Mouse (Mus musculus): ENCODE measurements around the gene Tlx2. TPM values are rescaled to one million over a fixed set of nuclear protein-coding genes. Genes with fewer than 3 reads are reported as not detected.
A peak's percentile ranks its signal among the peaks of the same experiment; 100 is the strongest.

Gene Tlx2
- total RNA-seq (2021) = under 1 TPM in 1 of 2 experiments, not detected in 1; 0.20 TPM

DNA sequence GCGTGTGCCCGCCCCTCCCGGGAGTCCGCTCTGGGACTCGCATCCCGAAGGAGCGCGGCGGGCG lies at the start of gene Tlx2:
TSS of gene Tlx2 (minus strand) at position 47 of the 64 bp plus-strand sequence.
- DNase-seq = no peak

DNA sequence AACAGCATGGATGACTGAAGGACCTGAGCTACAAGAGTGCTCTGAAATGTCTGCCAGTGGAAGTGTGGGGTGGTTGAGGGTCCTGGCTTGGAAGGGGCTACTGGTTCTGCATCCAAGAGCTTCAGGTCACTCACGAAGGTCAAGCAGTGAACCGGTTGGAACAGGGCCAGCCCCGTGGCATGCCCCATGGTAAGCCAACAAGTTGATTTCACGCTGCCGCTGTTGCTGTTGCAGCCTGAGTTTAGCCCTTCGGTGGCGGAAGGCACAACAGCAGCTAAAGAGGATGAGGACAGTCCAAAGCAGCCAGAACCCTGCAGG lies 49.6 kb upstream of the Tlx2 start:
- peak; percentile 33 for DNase-seq

DNA sequence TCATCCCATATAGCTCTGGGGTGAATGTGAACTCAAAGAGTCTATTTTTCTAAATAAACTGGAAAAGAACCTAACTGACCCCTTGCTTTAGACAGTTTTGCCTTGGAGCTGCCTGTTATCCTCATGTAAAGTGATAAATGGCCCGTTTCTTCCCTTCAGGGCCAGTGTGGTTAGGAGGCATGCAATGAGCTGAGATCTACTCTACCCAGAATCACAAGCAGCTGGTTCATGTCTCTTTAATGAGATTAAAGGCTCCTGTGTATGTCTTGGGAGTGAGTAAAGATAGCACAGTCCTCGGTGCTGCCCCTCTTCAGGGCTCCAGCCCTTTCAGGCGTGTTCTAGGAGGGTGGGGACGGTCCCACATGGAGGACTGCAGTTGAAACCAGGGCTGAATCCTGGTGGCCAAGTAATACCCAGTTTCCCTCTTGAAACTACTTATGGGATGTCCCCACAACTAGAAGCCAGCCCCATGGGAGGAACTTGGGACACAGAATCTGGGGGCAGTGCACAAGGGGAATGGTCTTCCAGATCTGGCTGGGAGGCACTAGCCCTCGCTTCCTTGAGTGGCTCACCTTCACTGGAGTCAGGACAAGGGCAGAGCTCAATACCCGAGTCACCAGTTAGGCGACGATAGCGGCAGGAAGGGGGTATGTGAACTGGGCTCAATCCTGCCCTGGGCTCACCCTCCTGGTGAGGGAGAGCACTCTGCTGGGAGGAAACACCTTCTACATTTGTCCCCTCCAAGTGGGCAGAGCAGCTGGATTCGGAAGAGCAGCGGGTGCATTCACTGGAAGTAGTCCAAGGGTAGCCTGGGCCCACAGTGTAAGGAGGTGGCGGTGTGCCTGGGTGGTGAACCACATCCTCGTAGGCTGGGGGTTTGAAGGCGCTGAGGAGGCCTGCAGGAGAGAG lies 49.0 kb upstream of the Tlx2 start:
- DNase-seq = no peak

DNA sequence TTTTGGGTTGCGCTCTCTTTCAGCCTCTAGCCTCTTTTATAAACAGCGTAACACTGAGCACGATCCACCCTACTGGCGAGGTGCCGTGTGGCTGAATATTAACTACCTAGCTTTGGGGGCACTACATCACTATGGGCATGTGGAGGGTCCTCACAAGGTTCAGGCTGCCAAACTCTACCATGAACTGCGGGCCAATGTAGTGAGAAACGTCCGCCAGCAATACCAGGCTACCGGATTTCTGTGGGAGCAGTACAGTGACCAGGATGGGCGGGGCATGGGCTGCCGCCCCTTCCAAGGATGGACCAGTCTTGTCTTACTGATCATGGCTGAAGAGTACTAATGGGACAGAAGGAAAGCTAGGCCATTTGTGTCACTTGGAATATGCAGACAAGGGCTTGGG lies 48.3 kb upstream of the Tlx2 start:
- no peak for DNase-seq

DNA sequence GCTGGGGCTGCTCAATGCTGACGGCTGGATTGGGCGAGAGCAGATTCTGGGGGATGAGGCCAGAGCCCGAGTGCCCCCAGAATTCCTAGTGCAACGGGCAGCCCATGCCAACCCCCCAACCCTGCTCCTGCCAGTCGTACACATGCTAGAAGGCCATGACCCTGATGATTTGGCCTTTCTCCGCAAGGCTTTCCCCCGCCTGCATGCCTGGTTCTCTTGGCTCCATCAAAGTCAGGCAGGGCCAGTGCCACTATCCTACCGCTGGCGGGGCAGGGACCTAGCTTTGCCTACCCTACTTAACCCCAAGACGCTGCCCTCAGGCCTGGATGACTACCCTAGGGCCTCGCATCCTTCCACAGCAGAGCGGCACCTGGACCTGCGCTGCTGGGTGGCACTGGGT lies 47.5 kb upstream of the Tlx2 start:
- no peak for DNase-seq

DNA sequence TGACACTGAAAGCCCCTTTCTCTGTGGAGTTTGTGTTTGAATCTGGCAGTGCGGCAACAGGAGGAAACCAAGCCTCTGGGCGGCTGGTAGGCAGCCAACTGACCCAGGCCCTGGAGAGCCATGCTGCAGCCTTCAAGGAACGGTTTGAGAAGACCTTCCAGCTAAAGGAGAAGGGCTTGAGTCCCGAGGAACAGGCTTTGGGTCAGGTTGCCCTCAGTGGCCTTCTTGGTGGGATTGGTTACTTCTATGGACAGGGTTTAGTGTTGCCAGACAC lies 47.0 kb upstream of the Tlx2 start:
- DNase-seq = no peak

DNA sequence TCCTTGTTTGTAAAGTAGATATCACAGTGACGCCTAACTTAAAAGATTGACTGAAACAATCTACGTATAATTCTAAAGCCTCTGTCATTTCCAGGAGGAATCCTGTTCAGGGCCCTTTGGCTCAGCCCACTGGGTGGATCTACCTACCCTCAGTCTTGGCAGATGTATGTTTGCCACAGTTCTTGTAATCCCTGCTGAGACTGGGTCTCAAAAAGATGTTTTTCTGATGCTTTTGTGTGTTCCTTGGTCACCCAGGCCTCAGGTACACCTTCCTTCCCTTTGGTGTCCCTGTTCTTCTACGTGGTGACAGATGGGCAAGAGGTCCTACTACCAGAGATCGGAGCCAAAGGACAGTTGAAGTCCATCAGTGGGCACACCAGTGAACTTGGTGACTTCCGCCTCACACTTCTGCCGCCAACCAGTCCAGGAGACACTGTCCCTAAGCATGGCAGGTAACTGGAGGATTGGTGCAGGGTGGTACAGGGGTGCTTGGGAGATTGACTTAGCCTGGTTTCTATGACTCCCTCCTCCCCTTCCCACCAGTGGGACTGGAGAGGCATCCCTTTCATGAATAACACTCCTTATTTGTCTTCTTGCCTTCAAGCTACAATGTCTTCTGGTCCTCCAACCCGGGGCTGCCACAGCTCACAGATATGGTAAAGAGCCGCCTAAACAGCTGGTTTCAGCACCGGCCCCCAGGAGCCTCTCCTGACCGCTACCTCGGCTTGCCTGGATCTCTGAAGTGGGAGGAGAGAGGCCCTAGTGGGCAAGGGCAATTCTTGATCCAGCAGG lies 46.5 kb upstream of the Tlx2 start:
- DNase-seq = no peak

DNA sequence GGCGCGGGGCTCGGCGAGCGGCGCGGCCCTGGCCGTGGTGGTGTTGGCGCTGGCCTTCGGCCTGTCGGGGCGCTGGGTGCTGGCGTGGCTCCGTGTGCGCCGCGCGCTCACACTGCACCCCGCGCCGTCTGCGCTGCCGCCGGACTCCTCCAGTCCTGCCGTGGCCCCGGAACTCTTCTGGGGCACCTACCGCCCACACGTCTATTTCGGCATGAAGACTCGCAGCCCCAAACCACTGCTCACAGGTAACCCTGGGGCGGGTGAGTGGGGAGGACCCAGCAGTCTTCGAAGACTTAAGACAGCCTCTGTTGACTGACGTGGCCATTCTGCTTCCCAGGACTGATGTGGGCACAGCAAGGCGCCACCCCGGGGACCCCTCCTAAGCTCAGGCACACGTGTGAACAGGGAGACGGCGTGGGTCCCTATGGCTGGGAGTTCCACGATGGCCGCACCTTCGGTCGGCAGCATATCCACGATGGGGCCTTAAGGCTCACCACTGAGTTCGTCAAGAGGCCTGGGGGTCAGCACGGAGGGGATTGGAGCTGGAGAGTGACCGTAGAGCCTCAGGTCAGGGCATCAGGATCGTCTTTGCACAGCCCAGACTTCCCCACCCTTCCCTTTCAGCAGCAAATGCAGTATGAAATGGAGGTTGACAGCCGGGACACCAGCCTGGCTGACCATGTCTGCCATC lies 45.7 kb upstream of the Tlx2 start:
- no peak for DNase-seq

DNA sequence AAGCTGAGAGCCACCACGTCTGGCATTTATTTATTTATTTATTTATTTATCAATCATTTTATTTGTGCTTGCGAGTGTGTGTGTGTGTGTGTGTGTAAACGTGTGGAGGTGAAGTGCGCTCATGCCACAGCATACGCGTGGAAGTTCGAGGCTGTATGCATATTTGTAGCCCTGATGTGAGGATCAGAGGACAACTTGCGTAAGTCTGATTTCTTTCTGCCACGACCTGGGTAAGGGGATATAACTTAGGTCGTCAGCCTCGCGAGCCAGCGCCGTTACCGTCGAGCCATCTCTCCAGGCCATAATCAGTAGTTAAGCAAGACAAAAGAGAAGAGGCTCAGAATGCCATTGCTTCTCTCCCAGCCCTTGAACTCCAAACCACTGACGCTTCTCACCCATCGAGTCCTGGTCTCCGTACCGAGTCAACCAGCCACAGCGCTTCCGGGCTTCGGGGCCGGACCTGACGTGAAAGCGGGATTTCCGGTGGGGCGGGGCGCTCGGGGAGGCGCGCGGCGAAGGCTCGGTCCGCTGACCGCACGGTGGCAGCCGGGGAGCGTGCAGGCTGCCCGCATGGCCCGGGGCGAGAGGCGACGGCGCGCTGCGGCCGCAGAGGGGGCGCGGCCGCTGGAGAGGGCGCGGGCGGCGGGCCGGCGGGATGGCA lies 45.0 kb upstream of the Tlx2 start, which contains the start of gene Mogs:
TSS of gene Mogs (plus strand) at position 486 of the 661 bp plus-strand sequence.
- DNase-seq = peak; percentile 96

DNA sequence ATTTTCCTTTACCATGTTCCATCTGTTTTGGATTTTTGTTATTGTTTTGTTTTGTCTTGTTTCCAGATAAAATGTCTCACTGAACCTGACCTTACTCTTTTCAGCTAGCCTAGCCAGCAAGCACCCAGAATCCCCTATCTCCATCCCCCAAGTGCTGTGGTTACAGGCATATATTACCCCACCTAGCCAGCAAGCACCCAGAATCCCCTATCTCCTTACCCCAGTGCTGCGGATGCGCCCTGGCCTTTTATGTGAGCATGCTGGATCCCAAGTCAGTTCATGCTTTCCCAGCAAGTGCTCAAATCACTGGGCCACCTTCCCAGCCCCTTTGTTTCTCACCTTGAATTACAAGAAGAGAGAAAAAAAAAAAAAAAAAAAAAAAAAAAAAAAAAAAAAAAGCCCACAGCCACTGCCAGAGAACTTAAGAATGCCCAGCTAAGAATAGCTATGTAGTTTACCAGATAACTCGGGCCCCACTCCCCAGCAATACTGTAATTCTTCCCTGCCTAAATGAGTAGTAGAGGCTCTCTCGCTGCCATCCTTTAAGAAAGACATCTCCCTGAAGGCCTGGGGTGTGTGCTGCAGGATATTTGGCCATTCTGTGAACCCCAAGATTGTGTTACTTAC lies 41.5 kb upstream of the Tlx2 start:
- no peak for DNase-seq

DNA sequence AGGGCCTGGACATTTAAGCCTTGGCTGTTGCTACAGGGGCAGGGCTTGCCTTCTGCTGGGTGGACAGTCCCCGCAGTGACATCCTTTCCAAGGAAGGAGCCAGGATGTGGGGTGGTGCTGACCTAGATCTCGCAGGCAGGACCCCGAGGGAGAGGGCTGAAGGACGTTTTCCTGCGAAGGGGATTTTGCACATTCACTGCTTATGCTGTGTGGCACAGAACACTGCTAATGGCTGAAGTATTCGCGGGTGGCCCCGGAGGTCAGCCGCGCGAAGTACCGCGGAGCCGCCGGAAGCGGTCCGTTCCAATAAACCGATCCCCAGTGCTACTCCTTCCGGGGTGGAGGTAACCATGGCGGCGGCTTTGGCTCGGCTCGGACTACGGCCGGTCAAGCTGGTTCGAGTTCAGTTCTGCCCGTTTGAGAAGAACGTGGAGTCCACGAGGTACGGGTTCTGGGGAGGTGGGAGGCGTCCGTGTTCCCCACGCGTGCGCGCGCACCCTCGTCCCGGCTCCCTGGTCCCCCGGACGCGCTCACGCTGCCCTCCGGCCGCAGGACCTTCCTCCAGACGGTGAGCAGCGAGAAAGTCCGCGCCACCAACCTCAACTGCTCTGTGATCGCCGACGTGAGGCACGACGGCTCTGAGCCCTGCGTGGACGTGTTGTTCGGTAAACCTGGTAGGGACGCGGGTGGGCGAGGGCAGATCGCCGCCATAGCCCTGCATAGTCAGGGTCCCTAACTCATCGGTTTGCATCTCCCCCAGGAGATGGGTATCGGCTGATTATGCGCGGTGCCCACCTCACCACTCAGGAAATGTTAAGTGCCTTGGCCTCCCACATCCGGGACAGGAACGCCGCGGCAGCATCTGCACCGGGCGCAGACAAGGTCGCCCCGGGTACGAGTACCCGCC lies 38.9 kb upstream of the Tlx2 start, which contains the start of gene Mrpl53:
TSS of gene Mrpl53 (plus strand) at position 279 of the 907 bp plus-strand sequence.
- DNase-seq = peak; percentile 87

DNA sequence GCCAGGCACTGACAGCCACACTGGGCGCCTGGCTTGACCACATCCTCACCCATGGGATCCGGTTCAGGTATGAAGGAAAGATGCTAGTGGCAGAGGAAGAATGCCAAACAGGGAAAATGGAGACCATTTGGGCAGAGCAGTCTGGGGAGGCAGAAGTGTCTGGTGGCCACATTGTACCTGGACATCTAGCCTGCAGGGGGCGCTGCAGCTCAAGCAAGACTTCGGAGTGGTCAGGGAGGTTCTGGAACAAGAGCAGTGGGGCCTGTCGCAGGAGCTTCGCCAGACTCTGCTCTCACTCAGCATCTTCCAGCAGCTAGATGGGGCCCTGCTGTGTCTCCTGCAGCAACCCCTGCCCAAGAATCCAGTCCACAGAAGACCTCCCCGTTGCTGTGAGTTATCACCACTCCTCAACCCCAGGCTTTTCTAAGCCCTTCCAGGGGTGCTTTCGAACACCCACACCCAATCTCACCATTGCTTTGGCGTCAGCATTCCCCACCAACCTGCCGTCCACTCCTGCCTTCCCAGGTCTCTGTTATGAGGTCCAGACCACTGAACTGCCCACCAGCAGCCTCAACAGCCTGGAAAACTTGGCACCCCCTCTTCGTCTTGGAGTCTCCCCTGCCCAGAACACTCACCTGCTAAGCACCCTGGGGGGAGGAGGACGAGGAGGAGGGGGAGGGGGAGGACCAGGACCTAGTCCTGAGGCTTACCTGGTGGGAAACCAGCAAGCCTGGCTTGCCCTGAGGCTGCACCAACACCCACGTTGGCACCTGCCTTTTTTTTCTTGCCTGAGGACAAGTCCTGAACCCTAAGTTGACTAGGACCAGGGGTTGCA lies 37.7 kb upstream of the Tlx2 start:
- DNase-seq = peak; percentile 88

DNA sequence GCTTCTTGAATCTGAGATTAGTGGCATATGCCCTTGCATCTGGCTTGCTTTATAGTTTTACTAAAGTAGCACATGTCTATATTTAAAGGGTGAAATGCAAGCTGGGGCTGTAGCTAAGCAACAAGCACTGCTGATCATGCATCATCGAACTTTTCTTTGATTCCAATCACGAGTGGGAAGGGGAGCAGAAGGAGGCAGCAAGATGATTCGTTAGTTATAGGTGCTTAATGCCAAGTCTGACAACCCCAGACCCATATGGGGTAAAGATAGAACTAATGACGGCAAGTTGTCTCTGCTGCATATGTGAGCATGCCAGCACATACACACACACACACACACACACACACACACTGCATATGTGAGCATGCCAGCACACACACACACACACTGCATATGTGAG lies 34.1 kb upstream of the Tlx2 start:
- DNase-seq = no peak

DNA sequence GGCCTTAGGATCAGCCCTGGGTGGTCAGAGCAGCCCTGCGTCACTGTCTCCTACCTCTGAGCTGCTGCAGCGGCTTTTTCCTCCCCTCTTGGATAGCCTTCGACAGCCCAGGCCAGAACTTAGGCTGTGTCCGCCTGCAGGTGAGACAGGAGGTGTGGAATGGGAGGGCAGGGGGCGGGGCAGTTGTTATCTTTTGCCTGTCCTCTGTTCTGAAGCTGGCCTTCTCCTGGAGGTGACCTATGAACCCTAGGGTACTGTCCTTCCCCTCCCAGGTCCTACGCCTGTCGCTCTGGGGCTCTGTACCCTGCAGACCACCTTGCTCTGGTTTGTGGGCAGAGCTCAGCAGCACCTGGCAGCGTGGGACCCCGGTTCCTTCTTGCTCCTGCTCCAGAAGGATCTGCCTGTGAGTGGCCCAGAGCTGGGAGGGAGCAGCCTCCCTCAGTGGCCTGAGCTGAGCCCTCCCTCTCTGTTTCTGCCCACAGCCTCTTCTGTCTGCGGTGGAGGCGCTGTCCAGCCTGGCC lies 33.1 kb upstream of the Tlx2 start:
- no peak for DNase-seq

DNA sequence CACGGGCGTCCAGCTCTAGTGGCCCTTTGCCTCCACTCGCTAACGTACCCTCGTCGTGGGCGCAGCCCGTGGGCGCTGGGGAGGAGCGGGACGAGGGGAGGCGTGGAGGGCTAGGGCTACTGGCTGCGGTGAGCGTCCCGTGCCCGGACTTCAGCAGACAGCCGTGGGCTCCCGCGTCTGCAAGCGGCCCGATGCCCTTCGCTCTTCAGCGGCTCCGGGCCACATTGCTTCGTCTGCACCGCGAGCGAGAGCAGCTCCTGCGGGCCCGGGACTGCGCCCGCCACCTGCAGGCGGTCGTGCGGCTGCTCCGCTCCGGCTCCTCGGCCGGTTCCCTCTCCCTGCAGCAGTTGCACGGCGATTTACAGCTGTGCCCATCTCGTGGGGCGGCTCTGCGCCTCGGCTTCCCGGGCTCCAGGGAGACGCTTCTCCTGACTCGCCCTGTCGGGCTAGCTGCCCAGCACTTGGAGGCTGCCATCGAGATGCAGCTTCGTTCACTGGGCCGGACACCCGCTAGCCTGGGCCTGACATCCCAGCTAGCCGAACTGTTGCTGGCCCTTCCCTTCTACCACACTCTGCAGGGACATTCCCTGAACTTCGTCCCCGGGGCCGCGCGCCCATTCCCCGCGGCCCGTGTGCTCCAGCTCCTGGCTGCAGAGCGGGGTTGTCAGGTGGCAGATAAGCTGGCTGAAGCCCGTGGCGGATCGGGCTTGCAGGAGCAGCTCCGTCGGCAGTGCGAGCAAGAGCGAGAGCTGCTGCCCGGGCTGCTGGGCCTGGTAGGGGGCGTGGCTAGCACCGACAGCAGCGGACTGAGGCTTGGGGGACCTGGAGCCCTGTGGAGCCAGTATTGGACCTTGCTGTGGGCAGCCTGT lies 31.8 kb upstream of the Tlx2 start:
- peak; percentile 70 for DNase-seq

DNA sequence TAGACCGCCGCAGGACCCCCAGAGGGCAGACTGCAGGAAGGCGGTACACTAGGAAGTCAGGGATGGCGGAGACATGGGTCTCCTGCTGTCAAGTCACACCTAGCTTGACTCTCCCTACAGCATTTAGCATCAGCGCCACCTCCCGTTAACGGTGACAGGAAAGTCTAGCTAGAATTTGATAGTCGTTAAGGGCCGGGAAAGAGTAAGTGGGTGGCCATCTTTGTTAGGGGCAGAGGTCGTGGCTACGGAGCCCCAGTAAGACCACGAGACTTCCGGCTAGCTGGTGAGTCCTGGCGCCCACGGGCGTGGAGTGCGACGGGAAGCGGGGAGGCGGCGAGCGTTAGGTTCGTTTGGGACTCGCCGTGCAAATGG lies 31.2 kb upstream of the Tlx2 start, which contains the start of the genes Ccdc142 and Gm42688:
TSS of gene Ccdc142 (plus strand) at position 286 of the 372 bp plus-strand sequence.
TSS of gene Gm42688 (plus strand) at position 302 of the 372 bp plus-strand sequence.
- DNase-seq = peak; percentile 90

DNA sequence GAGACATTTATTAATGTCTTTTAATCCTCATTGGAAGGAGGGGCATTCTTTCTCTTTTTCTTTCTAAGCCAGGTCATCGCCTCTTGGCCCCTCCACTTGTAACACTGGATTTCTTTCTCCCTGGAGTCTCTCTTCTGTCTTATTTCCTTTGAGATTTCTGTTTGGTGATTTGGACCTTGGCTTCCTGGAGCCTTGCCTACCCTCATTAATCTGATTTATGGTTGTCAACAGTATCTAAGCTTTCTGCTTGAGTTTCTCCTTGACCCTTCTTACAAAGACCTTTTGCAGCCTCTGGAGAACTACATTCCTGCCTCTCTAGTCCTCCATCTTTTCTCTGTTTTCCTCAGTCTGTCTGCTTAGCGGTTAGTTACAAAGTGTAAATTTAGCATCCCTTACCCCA lies 28.3 kb upstream of the Tlx2 start:
- DNase-seq = no peak

DNA sequence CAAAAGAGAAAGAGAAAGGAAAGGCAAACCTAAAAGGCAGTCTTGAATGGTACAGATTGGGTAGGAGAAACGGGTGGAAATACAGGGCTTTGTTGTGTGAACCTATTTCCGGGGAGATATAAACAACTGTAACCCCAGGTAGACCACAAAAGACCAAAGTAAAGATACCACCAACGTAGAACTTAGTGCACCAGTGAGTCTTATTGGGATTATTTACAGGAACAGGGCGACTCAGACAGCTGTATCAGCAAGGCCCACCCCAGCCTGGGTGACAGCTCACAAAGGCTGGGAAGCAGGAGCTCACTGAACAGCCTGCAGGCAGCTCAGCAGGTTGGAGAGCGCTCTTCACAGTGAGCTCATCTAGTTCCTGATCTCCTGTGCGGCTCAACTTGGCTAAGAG lies 25.9 kb upstream of the Tlx2 start:
- no peak for DNase-seq

DNA sequence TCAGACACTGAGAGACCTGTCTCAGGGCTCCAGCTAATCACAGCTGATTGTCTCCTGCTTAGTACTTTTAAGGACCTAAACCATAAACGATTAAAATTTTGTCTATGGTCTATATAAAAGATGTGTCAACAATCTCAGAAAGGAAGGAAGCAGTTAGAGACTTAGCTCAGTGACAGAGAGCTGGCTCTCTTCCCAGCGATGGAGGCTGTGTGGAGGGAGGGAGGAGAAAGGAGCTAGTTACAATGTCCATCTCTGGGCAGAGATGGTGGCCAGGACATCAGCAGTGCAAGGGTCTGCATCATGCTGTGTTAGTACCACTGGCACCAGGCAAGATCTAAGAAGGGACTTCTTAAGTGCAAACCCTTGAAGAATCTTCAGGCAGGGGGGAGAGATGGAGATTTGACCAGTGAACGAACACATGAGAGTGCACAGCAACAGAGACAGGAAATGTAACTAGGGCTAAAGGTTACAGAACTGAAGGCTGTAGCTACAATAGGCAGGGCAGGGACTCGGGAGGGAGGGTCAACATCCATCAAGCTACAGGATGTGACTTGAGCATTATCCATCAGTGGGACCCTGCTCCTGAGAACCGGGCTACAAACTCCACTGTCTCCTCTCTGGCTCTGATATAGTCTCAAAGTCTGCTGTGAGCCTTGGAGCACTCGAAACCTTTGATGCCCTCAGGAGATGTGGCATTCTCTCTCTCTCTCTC lies 22.5 kb upstream of the Tlx2 start:
- DNase-seq = peak; percentile 41

Data from heart, postnatal 4 days (tissue).